Mouse (Mus musculus) stomach, postnatal 0 days (tissue): ENCODE results near the gene Dab1. TPM values are rescaled to one million over a fixed set of nuclear protein-coding genes. Genes with fewer than 3 reads are reported as not detected.

Experiments used
- ATAC-seq: fragments of 200-750 bp; cut with Nextera tagmentation; 2 replicates; pipeline ENCODE4 v1.8.0; 2017; ENCODE audit not compliant: low FRiP score, low TSS enrichment
- DNase-seq: peaks from one replicate; pipeline ENCODE4 v3.0.0-alpha.2; 2016; ENCODE audit warnings: low spot score
- H3K27ac ChIP-seq: fragments of 300-500 bp; sonication (generic); replicated peaks from 2 replicates; pipeline ENCODE4 v1.5.1; 2014; ENCODE audit warnings: mild to moderate bottlenecking, control low read depth
- H3K27me3 ChIP-seq: fragments of 300-500 bp; sonication (generic); 2 replicates; pipeline ENCODE4 v1.6.1; 2014; ENCODE audit warnings: low read length; ENCODE audit not compliant: control insufficient read depth, insufficient read depth
- H3K36me3 ChIP-seq: fragments of 300-500 bp; sonication (generic); 2 replicates; pipeline ENCODE4 v1.6.1; 2014; ENCODE audit warnings: low read length, mixed read lengths; ENCODE audit not compliant: control insufficient read depth, insufficient read depth
- H3K4me1 ChIP-seq: fragments of 300-500 bp; sonication (generic); replicated peaks from 2 replicates; pipeline ENCODE4 v1.6.1; 2014; ENCODE audit warnings: antibody characterized with exemption; ENCODE audit not compliant: control insufficient read depth, insufficient read depth
- H3K4me2 ChIP-seq: fragments of 300-500 bp; sonication (generic); replicated peaks from 2 replicates; pipeline ENCODE4 v1.6.1; 2014; ENCODE audit warnings: low read depth, mild to moderate bottlenecking, control low read depth, moderate library complexity
- H3K4me3 ChIP-seq: fragments of 300-500 bp; sonication (generic); 2 replicates; pipeline ENCODE4 v1.5.1; 2014; ENCODE audit warnings: low read depth, low read length, control low read depth
- H3K9ac ChIP-seq: fragments of 300-500 bp; sonication (generic); 2 replicates; pipeline ENCODE4 v1.6.1; 2014; ENCODE audit warnings: mild to moderate bottlenecking, low read length, control low read depth, mixed read lengths
- H3K9me3 ChIP-seq: fragments of 300-500 bp; sonication (generic); 2 replicates; pipeline ENCODE4 v1.6.1; 2016; ENCODE audit warnings: low read length; ENCODE audit not compliant: control insufficient read depth
- CTCF ChIP-seq: IDR thresholded peaks from 2 replicates; pipeline ENCODE4 v1.5.1; 2016; ENCODE audit warnings: antibody characterized with exemption, low read depth, mild to moderate bottlenecking, moderate library complexity
- EP300 ChIP-seq: optimal IDR thresholded peaks from 2 replicates; pipeline ENCODE3; 2016; ENCODE audit warnings: antibody characterized with exemption
- WGBS: fragments of 180-500 bp; shearing (Covaris S2); extraction: QIAGEN DNeasy Blood & Tissue Kit; methylation state at CpG from one replicate; pipeline ENCODE4 v1.1.7; 2014; 5-methylcytosine and 5-hydroxymethylcytosine counted together
- polyA plus RNA-seq: library from polyadenylated mRNA; unstranded; fragments of >200 nt; fragmentation: Nextera tagmentation; extraction: Ambion mirVana; gene quantifications from 2 replicates; pipeline ENCODE4 v1.2.1, GENCODE M21; 2015

The Dab1 gene
- polyA plus RNA-seq, 1 experiment from 2014 or later, result 7.4 TPM

DNA sequence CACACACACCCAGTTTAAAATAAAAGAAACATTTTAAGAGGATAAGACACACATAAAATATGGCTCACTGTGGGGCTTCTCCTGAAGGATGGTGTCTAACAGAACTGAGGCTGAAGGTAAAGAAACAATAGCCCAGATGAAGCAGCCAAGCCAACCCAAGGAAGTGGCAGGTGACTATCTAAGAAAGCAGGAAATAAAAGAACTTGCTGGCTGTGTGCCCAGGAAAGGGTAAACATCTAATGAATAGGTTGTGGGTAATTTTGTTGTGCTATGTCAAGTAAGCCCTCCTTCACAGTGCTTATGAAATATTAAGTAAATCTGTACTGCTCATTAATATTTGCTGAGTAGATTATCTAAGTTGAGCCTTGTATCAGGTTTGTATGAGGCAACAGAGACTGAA lies 438.0 kb downstream of the Dab1 start:
- no peak for TF ChIP-seq EP300
- no peak for TF ChIP-seq CTCF
- peak; percentile 63 for DNase-seq

DNA sequence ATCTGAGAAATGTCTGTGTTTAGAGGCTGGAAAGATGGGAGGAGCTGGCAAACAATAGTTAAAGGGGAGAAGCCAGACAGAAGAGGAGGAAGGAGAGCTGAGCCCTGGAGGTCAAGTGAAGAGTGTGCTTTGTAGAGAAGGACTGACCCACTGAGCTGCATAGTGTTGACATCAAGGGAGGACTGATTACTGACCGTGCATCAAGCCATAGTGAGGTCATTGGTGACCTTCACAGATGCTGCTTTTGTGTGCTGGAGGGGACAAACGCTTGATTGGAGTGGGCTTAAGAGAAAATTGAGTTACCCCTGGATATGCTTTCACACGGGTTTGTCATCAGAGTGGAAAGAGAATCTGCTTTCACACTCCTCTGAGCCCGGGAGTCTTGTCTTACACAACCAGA lies 440.4 kb downstream of the Dab1 start:
- no peak for DNase-seq
- TF ChIP-seq CTCF, result no peak
- no peak for TF ChIP-seq EP300
- Histone ChIP-seq H3K27ac (no peak overlapping the region), H3K27me3 (no peaks in the 10 kb centered on the region), H3K4me3 (no peak overlapping the region), H3K9ac (no peak overlapping the region), H3K4me2 (no peak overlapping the region), H3K9me3 (no peaks in the 10 kb centered on the region), H3K4me1 (no peaks in the 10 kb centered on the region), H3K36me3 (no peaks in the 10 kb centered on the region)
- no peak for ATAC-seq
- WGBS, result 54% methylated on average over 4 of the region's 4 CpGs

More for the DNA sequence above, 438.0 kb downstream of the Dab1 start:
- Histone ChIP-seq H3K9me3 (no peaks in the 10 kb centered on the region), H3K9ac (no peak overlapping the region), H3K4me3 (no peak overlapping the region), H3K4me1 (no peaks in the 10 kb centered on the region), H3K36me3 (no peaks in the 10 kb centered on the region), H3K27me3 (no peaks in the 10 kb centered on the region), H3K27ac (no peak overlapping the region), H3K4me2 (no peak overlapping the region)
- ATAC-seq, result peak; percentile 85

DNA sequence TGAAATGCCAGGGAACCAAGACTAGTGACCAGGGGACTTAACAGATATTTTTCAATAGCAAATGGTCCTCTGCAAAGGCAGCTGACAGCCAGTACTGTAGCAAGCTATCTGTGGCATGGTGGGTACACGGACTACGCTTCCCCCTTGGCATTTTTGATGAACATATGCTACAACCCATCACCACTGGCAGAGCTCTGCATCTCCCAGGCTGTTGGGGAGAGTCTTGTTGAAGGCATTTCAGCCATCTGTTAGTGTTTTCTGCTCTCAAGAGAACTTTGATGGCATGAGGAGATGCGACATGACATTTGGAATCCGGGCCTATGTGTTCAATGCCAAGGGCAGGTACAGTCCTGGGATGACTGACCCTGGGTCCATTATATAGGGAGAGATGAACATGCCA lies 443.2 kb downstream of the Dab1 start:
- H3K4me3 ChIP-seq, result no peak overlapping the region
- H3K4me2 ChIP-seq, result no peak overlapping the region
- no peak overlapping the region for H3K27ac ChIP-seq
- H3K9me3 ChIP-seq, result no peaks in the 10 kb centered on the region
- WGBS, result 89% methylated on average over 4 of the region's 4 CpGs
- no peaks in the 10 kb centered on the region for H3K4me1 ChIP-seq
- no peak for TF ChIP-seq EP300
- no peak for TF ChIP-seq CTCF
- H3K36me3 ChIP-seq, result no peaks in the 10 kb centered on the region
- ATAC-seq, result no peak
- H3K9ac ChIP-seq, result no peak overlapping the region
- no peaks in the 10 kb centered on the region for H3K27me3 ChIP-seq
- DNase-seq, result no peak

DNA sequence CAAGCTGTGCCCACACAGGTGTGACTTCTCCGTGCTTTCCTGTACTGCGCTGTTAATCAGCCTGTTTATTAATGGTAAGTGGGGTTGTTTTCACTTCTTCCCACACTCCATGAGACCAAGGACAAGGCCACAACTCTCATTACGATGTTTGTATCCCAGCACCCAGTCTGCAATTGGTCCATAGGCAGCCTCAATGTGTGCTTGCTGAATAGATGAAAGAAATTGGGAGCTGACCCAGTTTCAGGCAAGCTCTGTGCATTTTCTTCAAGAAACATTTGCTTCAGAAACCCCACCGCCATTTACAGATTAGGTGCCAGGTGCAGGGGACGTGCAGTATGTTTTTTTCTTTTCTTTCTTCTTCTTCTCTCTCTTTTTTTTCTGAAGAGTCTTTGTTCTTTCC lies 447.7 kb downstream of the Dab1 start:
- no peak overlapping the region for H3K9ac ChIP-seq
- H3K4me3 ChIP-seq, result no peak overlapping the region
- no peaks in the 10 kb centered on the region for H3K4me1 ChIP-seq
- DNase-seq, result no peak
- no peaks in the 10 kb centered on the region for H3K27me3 ChIP-seq
- 79% methylated on average over 5 of the region's 5 CpGs for WGBS
- no peak overlapping the region for H3K27ac ChIP-seq
- no peaks in the 10 kb centered on the region for H3K9me3 ChIP-seq
- no peaks in the 10 kb centered on the region for H3K36me3 ChIP-seq
- TF ChIP-seq EP300 (no peak), CTCF (no peak)
- ATAC-seq, result no peak
- no peak overlapping the region for H3K4me2 ChIP-seq

DNA sequence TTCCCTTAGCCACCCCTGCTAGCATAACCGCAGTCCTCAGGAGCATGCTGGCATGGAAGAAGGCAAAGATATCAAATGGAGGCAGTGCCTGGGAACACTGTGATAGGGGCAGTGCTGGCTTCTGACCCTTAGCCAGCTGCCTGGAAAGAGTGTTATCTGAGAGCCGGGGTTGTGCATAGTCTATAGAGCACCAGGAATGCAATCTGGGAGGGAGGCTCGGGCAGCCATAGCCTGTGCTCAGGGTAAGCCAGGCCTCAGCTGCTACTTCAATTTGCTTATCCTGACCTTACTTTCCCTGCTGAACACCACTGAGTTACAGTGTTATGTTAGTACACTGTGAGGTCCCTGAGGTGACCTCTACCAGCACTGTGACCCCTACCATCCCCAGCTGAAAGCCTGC lies 448.6 kb downstream of the Dab1 start:
- 56% methylated on average over 3 of the region's 3 CpGs for WGBS
- DNase-seq, result no peak

DNA sequence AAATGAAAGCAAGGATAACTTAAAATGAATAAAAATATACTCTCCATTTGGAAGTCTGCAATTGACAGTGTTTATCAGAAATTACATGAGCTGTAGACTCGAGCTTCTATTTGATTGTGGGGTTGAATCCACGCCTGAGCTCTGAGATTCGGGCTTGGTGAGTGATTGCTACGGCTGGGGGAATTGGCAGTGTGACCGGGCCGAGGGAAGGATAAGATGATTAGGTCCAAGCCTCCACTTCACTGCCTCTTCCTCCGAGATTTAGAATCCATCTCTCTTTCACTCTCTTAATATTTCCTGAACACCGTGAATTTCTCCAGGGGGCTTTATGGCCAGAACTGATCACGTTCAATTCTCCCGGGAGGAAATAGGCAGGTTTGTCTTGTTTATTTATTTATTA lies 452.1 kb downstream of the Dab1 start:
- Histone ChIP-seq H3K36me3 (no peaks in the 10 kb centered on the region), H3K9ac (no peak overlapping the region), H3K27me3 (no peaks in the 10 kb centered on the region), H3K27ac (no peak overlapping the region), H3K4me2 (no peak overlapping the region), H3K4me1 (no peaks in the 10 kb centered on the region), H3K9me3 (no peaks in the 10 kb centered on the region), H3K4me3 (no peak overlapping the region)
- TF ChIP-seq CTCF (no peak), EP300 (no peak)
- ATAC-seq (no peak), DNase-seq (no peak)
- WGBS, result 64% methylated on average over 10 of the region's 10 CpGs

More for the DNA sequence above, 448.6 kb downstream of the Dab1 start:
- no peak for ATAC-seq
- TF ChIP-seq CTCF, result no peak
- TF ChIP-seq EP300, result no peak
- Histone ChIP-seq H3K4me2 (no peak overlapping the region), H3K27me3 (no peaks in the 10 kb centered on the region), H3K36me3 (no peaks in the 10 kb centered on the region), H3K9me3 (no peaks in the 10 kb centered on the region), H3K4me3 (no peak overlapping the region), H3K27ac (no peak overlapping the region), H3K9ac (no peak overlapping the region), H3K4me1 (no peaks in the 10 kb centered on the region)
